Mouse (Mus musculus): ENCODE results near the gene Epb41l4b. TPM values are rescaled to one million over a fixed set of nuclear protein-coding genes. Genes with fewer than 3 reads are reported as not detected.

The Epb41l4b gene
- total and polyA plus RNA-seq, 2 experiments from 2014 or later, result 3.2 to 14.9 TPM

DNA sequence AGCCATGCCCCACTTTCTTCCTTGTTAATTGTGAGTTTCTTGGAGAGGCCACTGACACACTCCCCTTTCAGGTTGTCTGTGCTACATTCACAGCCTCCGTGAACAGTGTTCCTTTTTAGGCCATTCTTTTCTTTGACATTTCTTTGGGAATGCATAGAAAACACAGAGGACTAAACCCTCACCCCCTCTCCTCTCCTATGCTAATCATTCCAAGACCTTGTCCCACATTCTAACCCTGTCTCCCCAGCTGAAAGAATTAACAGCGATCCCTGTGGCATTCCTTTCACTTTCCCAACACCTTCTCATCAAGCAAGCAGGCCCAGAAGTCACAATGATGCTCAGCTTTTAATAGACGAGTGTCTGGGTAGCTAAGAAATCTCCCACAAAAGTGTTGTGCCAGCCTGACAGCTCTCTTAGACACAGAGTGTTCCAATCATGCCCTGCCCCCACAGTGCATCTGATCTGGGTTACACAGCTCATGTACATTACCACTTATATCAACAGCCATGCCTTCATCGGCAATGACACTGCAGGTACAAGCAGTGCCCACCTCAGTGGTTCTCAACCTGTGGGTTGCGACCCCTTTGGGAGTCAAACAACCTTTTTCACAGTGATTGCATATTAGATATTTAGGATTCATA is 93.8 kb downstream of the Epb41l4b start:
- no peak overlapping the region for H3K27ac ChIP-seq (ENCODE audit: low read depth, low read length)
- H3K36me3 ChIP-seq (ENCODE audit: insufficient read depth, low read length), result no peaks in the 10 kb centered on the region
- no peak for DNase-seq (ENCODE audit: low spot score)
- 46% methylated on average over 5 of the region's 5 CpGs for WGBS
- H3K9ac ChIP-seq (replicated peaks; ENCODE audit: low read length, poor library complexity, severe bottlenecking), result no peak overlapping the region
- no peaks in the 10 kb centered on the region for H3K27me3 ChIP-seq (ENCODE audit: insufficient read depth, low read length)
- no peaks in the 10 kb centered on the region for H3K9me3 ChIP-seq (ENCODE audit: low read length)
- no peak overlapping the region for H3K4me3 ChIP-seq (ENCODE audit: low read depth, low read length)
- H3K4me2 ChIP-seq (ENCODE audit: low read depth, low read length, poor library complexity, severe bottlenecking), result no peak overlapping the region
- no peak for ATAC-seq (ENCODE audit: low FRiP score)
- no peak for TF ChIP-seq CTCF (IDR thresholded peaks at IDR 0.05)
- no peaks in the 10 kb centered on the region for H3K4me1 ChIP-seq (ENCODE audit: insufficient read depth, low read length)

DNA sequence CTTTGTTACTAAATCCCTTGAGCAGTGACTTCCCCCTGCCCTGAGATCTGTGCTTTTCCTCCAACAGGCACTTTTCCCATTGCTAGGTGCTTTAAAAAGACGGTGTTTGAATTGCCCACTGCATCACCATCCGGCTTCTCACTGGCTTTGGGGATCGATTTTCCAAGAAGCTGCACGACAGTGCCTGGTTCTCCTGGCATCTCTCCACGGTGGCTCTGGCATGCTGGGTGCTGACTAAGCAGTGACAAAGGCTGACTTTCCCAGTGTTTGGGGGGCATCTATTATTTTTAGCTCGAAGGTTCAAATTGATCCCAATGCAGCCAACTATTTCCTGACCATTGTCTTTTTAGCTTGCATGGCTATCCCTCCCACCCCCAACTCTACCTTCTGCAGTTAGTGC is 94.7 kb downstream of the Epb41l4b start:
- no peaks in the 10 kb centered on the region for H3K9me3 ChIP-seq (ENCODE audit: low read length)
- WGBS, result 44% methylated on average over 6 of the region's 6 CpGs
- H3K27me3 ChIP-seq (ENCODE audit: insufficient read depth, low read length), result no peaks in the 10 kb centered on the region
- H3K4me1 ChIP-seq (ENCODE audit: insufficient read depth, low read length), result no peaks in the 10 kb centered on the region
- no peak overlapping the region for H3K27ac ChIP-seq (ENCODE audit: low read depth, low read length)
- H3K36me3 ChIP-seq (ENCODE audit: insufficient read depth, low read length), result no peaks in the 10 kb centered on the region
- ATAC-seq (ENCODE audit: low FRiP score) (no peak), DNase-seq (ENCODE audit: low spot score) (no peak)
- no peak for TF ChIP-seq CTCF (IDR thresholded peaks at IDR 0.05)
- no peak overlapping the region for H3K4me3 ChIP-seq (ENCODE audit: low read depth, low read length)
- H3K9ac ChIP-seq (replicated peaks; ENCODE audit: low read length, poor library complexity, severe bottlenecking), result no peak overlapping the region
- no peak overlapping the region for H3K4me2 ChIP-seq (ENCODE audit: low read depth, low read length, poor library complexity, severe bottlenecking)

DNA sequence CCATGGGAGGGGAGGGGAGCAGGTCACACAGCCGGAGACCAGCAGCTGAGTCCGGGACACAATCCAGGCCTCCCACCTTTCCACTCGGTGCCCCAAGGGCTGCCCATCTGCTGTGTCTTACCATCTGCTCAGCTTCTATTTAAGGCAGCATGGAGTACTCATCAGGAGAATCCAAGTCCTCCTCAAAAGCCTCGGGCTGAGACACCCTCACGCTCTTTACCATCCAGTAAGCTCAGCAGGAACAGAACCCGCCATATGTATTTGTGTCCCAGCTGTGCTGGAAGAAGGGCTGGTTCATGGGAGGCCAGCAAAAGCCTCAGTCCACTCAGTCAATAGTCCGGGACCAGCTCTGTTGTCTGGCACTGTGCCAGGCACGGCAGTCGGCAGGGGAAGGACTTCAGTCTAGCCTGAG is 97.1 kb downstream of the Epb41l4b start:
- no peak overlapping the region for H3K4me2 ChIP-seq (ENCODE audit: low read depth, low read length, poor library complexity, severe bottlenecking)
- no peak for TF ChIP-seq CTCF (IDR thresholded peaks at IDR 0.05)
- no peaks in the 10 kb centered on the region for H3K27me3 ChIP-seq (ENCODE audit: insufficient read depth, low read length)
- H3K4me3 ChIP-seq (ENCODE audit: low read depth, low read length), result no peak overlapping the region
- 53% methylated on average over 9 of the region's 9 CpGs for WGBS
- no peaks in the 10 kb centered on the region for H3K4me1 ChIP-seq (ENCODE audit: insufficient read depth, low read length)
- H3K9me3 ChIP-seq (ENCODE audit: low read length), result no peaks in the 10 kb centered on the region
- no peak overlapping the region for H3K9ac ChIP-seq (replicated peaks; ENCODE audit: low read length, poor library complexity, severe bottlenecking)
- no peaks in the 10 kb centered on the region for H3K36me3 ChIP-seq (ENCODE audit: insufficient read depth, low read length)
- DNase-seq (ENCODE audit: low spot score), result peak; percentile 70
- no peak overlapping the region for H3K27ac ChIP-seq (ENCODE audit: low read depth, low read length)
- peak; percentile 53; the same call in 1 of the 2 replicates for ATAC-seq (ENCODE audit: low FRiP score)

DNA sequence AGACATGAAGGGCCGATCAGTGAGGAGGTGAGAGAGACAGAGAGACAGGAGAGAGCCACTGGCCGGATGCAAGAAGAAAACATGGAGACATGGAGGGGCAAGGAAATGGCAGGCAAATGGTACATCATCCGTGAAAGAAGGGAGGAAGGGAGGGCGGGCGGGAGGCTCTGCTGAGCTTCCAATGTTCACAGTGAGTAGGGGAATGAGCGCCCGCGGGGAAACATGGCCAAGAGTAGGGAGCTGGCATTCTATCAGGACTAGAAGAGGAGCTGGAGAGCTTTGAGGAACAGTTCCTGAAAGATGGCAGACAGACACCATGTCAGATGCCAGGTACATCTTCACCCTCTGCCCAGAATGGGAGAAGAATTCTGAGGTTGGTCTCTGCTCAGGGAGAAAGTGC is 99.6 kb downstream of the Epb41l4b start:
- no peak for TF ChIP-seq CTCF (IDR thresholded peaks at IDR 0.05)
- Histone ChIP-seq H3K27me3 (ENCODE audit: insufficient read depth, low read length) (no peaks in the 10 kb centered on the region), H3K4me1 (ENCODE audit: insufficient read depth, low read length) (0 out of 2 replicates have a peak, but pooled peaks cover 4% of the 10 kb centered on the region), H3K27ac (ENCODE audit: low read depth, low read length) (no peak overlapping the region), H3K9me3 (ENCODE audit: low read length) (no peaks in the 10 kb centered on the region), H3K9ac (replicated peaks; ENCODE audit: low read length, poor library complexity, severe bottlenecking) (no peak overlapping the region), H3K4me3 (ENCODE audit: low read depth, low read length) (no peak overlapping the region), H3K4me2 (ENCODE audit: low read depth, low read length, poor library complexity, severe bottlenecking) (no peak overlapping the region), H3K36me3 (ENCODE audit: insufficient read depth, low read length) (no peaks in the 10 kb centered on the region)
- 91% methylated on average over 8 of the region's 8 CpGs for WGBS
- ATAC-seq (ENCODE audit: low FRiP score) (no peak), DNase-seq (ENCODE audit: low spot score) (no peak)

DNA sequence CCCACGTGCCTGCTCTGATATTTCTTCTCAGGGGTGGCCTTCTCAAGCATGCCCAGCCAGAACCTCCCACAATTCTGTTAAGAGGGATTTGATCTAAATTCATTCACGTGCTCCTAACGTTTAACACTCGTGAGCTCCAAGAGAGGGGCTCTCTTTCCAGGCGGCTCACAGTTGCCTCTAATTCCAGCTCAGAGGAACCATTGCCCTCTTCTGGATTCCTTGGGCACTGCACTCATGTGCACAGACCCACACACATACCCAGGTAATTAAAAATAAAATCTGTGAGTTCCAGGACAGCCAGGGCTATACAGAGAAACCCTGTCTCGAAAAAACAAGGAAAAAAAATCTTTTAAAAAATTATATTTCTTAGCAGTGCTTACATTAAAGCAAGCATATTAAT is 101.6 kb downstream of the Epb41l4b start:
- DNase-seq (ENCODE audit: low spot score) (no peak), ATAC-seq (ENCODE audit: low FRiP score) (no peak)
- H3K4me1 ChIP-seq (ENCODE audit: insufficient read depth, low read length), result 0 out of 2 replicates have a peak, but pooled peaks cover 4% of the 10 kb centered on the region
- H3K9ac ChIP-seq (replicated peaks; ENCODE audit: low read length, poor library complexity, severe bottlenecking), result no peak overlapping the region
- WGBS, result 96% methylated on average over 6 of the region's 6 CpGs
- H3K27me3 ChIP-seq (ENCODE audit: insufficient read depth, low read length), result no peaks in the 10 kb centered on the region
- H3K27ac ChIP-seq (ENCODE audit: low read depth, low read length), result no peak overlapping the region
- H3K4me3 ChIP-seq (ENCODE audit: low read depth, low read length), result no peak overlapping the region
- H3K36me3 ChIP-seq (ENCODE audit: insufficient read depth, low read length), result no peaks in the 10 kb centered on the region
- H3K4me2 ChIP-seq (ENCODE audit: low read depth, low read length, poor library complexity, severe bottlenecking), result no peak overlapping the region
- H3K9me3 ChIP-seq (ENCODE audit: low read length), result no peaks in the 10 kb centered on the region
- peak; percentile 18; the same call in 1 of the 2 replicates for TF ChIP-seq CTCF (IDR thresholded peaks at IDR 0.05)

DNA sequence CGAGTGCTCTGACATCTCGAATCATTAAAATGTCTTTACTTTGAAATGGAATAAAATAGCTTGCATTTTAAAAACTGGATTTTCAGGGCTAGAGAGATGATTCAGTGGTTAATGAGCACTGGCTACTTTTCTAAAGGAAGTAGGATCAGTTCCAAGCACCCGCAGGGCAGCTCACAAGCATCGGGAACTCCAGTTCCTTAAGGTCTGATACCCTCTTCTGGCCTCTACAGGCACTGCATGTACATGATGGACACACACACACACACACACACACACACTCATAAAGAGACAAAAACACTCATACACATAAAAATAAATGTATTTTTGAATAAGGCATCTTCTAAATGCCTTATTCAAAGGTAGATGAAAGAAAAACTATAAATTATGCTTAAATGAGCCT is 102.0 kb downstream of the Epb41l4b start:
- H3K4me1 ChIP-seq (ENCODE audit: insufficient read depth, low read length), result 0 out of 2 replicates have a peak, but pooled peaks cover 4% of the 10 kb centered on the region

More for the DNA sequence above, 102.0 kb downstream of the Epb41l4b start:
- no peak for DNase-seq (ENCODE audit: low spot score)
- Histone ChIP-seq H3K4me3 (ENCODE audit: low read depth, low read length) (no peak overlapping the region), H3K36me3 (ENCODE audit: insufficient read depth, low read length) (no peaks in the 10 kb centered on the region), H3K9ac (replicated peaks; ENCODE audit: low read length, poor library complexity, severe bottlenecking) (no peak overlapping the region), H3K4me2 (ENCODE audit: low read depth, low read length, poor library complexity, severe bottlenecking) (no peak overlapping the region), H3K9me3 (ENCODE audit: low read length) (no peaks in the 10 kb centered on the region), H3K27ac (ENCODE audit: low read depth, low read length) (no peak overlapping the region), H3K27me3 (ENCODE audit: insufficient read depth, low read length) (no peaks in the 10 kb centered on the region)
- no peak for ATAC-seq (ENCODE audit: low FRiP score)
- TF ChIP-seq CTCF (IDR thresholded peaks at IDR 0.05), result peak; percentile 14; the same call in 1 of the 2 replicates
- 93% methylated on average over 4 of the region's 4 CpGs for WGBS
